Mouse (Mus musculus) C2C12 (cell line): Measurements from ENCODE around the gene Ccdc184.

ENCODE experiments used
- CEBPB ChIP-seq: IDR thresholded peaks from one replicate; pipeline ENCODE4 v1.6.1; 2011; ENCODE audit warnings: low read depth, mild to moderate bottlenecking, control low read depth, moderate library complexity
- CTCF ChIP-seq: IDR thresholded peaks from one replicate; pipeline ENCODE4 v1.5.1; 2011; ENCODE audit not compliant: control insufficient read depth, insufficient read depth, insufficient read length
- FOSL1 ChIP-seq: IDR thresholded peaks from one replicate; pipeline ENCODE4 v1.8.0; 2011; ENCODE audit warnings: mild to moderate bottlenecking, low read length; ENCODE audit not compliant: poor library complexity, insufficient read depth, severe bottlenecking
- MYOD1 ChIP-seq: IDR thresholded peaks from one replicate; pipeline ENCODE4 v1.6.1; 2011; ENCODE audit warnings: low read depth; ENCODE audit not compliant: control insufficient read depth, insufficient read length
- MYOG ChIP-seq: IDR thresholded peaks from one replicate; pipeline ENCODE4 v1.6.1; 2011; ENCODE audit not compliant: control insufficient read depth, insufficient read length; ENCODE audit errors: extremely low read depth
- USF1 ChIP-seq: IDR thresholded peaks from one replicate; pipeline ENCODE4 v1.6.1; 2011; ENCODE audit warnings: low read depth, mild to moderate bottlenecking, control low read depth, moderate library complexity

DNA sequence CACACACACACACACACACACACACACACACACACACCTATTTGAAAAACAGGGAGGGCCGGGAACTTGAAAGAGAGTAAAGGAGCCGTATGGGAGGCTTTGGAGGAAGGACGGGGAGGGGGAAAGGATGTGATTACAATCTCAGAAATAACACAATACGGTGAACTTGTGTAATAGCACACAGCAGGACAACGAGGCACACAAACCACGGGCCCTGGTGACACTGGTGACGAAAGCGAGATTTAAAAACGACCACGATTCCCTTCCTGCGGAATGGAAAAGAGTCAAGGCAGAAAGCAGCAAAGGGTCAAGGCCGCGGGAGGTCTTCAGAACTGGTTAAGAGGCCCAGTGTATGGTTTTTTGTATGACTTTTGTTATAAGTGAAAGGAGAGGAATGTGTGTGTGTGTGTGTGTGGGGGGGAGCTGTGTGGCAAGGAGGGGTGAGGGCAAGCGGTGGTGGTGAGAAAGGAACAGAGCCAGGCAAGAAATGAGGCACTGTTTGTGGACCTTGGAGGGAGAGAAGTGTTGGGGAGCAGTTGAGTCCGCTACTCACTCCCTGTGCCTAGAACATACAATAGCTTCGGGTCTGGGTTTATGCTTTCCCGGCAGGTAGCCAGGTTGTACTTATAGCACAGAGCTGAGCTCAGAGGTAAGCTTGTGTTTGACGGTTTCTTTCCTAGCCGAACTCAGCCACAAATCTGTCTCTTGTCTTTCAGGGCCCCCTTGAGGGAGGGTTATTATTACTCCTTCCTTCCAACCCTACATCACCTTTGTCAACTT is 5.7 kb upstream of the Ccdc184 start:
- TF ChIP-seq CTCF: no peak
- no peak for TF ChIP-seq CEBPB
- TF ChIP-seq USF1: no peak
- no peak for TF ChIP-seq FOSL1
- no peak for TF ChIP-seq MYOD1
- TF ChIP-seq MYOG: no peak
